Comparison of ENCODE assay signal across 9 mouse cellular contexts in the genomic region with DNA sequence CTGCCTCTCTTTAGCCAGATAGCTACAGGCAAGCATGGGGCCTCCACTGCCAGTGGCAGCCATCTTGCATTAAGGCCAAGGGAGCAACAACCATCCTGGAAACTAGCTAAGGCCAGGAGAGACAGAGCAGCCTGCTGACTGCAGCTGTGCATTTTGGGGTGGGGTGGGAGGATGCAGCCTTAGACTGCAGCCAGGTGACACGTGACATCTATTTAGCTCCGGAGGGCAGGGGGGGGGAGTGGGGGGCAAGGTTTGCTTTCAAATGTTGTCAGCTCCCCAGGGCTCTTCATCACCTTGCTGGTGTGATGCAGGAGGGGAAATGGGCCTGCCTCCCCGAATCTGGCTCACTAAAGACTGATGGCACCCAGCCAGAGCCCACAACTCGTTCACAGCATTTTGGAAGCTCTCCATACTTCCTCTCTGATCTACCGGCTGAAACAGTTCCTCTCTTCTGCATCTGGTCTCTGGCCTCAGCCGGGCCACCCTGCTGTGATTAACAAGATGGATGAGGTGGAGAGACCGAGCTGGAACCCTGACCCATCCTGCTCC. TPM values are rescaled to one million over a fixed set of nuclear protein-coding genes. Genes with fewer than 3 reads are reported as not detected.
DNase-seq lines count a peak whose midpoint lies in the region; ATAC-seq and TF ChIP-seq lines count a peak whose summit lies in the region.
"Had no signal": no experiment of that assay in that cellular context is flagged by ENCODE, and none has a peak within 500 bp of the region (broad histone marks: within the 10 kb centered on the region; RNA-seq: fewer than 3 reads in every experiment).

No protein-coding gene starts in this region.

- 0 out of 2 replicates have a peak overlapping the region, but pooled peaks have one; percentile 1 for H3K9ac ChIP-seq in heart, embryonic 11.5 days (ENCODE audit: low read depth, low read length)
- H3K9ac ChIP-seq: liver, embryonic 15.5 days had no signal

- DNase-seq in ovary, postnatal 36 days (ENCODE audit: low spot score): peak; percentile 38
- no peak for DNase-seq in ovary, postnatal 14 days (ENCODE audit: low spot score)
- DNase-seq in adrenal gland, postnatal 36 days: peak; percentile 56 to 72
- DNase-seq in kidney, adult 2 months: peak; percentile 84
- peak; percentile 63 for DNase-seq in thymus, postnatal 4 days
- no peak for DNase-seq in adipocyte (ENCODE audit: low spot score)

- ATAC-seq in heart, embryonic 11.5 days (replicated peaks; ENCODE audit: insufficient number of reproducible peaks, low FRiP score, low TSS enrichment): 0 out of 2 replicates have a peak, but pooled peaks have one; percentile 42

- no peaks in the 10 kb centered on the region for H3K9me3 ChIP-seq in heart, embryonic 11.5 days (replicated peaks; ENCODE audit: control insufficient read depth, low read length)
- H3K9me3 ChIP-seq in megakaryocyte, embryonic 14.5 days: no peaks in the 10 kb centered on the region
- H3K9me3 ChIP-seq: liver, embryonic 15.5 days had no signal

- TF ChIP-seq CTCF in kidney, adult 2 months (conservative IDR thresholded peaks at IDR 0.05; ENCODE audit: insufficient read depth, insufficient read length, low read depth, low read length): no peak

- H3K4me3 ChIP-seq in heart, embryonic 11.5 days (ENCODE audit: low read depth, low read length): no peak overlapping the region
- no peak overlapping the region for H3K4me3 ChIP-seq in kidney, adult 2 months (ENCODE audit: insufficient read depth, low read depth, low read length)
- H3K4me3 ChIP-seq in megakaryocyte, embryonic 14.5 days (replicated peaks): peak overlapping the region; percentile 18
- H3K4me3 ChIP-seq: liver, embryonic 15.5 days had no signal

- H3K36me3 ChIP-seq in heart, embryonic 11.5 days (ENCODE audit: control insufficient read depth, insufficient read depth, low read length): no peaks in the 10 kb centered on the region
- H3K36me3 ChIP-seq in kidney, adult 2 months (ENCODE audit: control insufficient read depth, insufficient read depth, low read length): no peaks in the 10 kb centered on the region
- no peaks in the 10 kb centered on the region for H3K36me3 ChIP-seq in megakaryocyte, embryonic 14.5 days (replicated peaks; ENCODE audit: low read length)
- H3K36me3 ChIP-seq: liver, embryonic 15.5 days had no signal

- H3K4me1 ChIP-seq in heart, embryonic 11.5 days (ENCODE audit: control insufficient read depth, insufficient read depth, low read length): peaks cover 16% of the 10 kb centered on the region
- H3K4me1 ChIP-seq in kidney, adult 2 months (ENCODE audit: control insufficient read depth, insufficient read depth, low read length): peaks cover 23% of the 10 kb centered on the region
- peaks cover 66% of the 10 kb centered on the region for H3K4me1 ChIP-seq in megakaryocyte, embryonic 14.5 days

- H3K27ac ChIP-seq in heart, embryonic 11.5 days (ENCODE audit: low read depth, low read length): peak overlapping the region; percentile 16; the same call in 1 of the 2 replicates
- H3K27ac ChIP-seq in kidney, adult 2 months (ENCODE audit: insufficient read depth, low read depth, low read length): peak overlapping the region; percentile 87
- H3K27ac ChIP-seq: liver, embryonic 15.5 days had no signal

- WGBS in heart, embryonic 11.5 days (ENCODE audit: insufficient replicate concordance): 17% methylated on average over 7 of the region's 7 CpGs
- WGBS in kidney, adult 2 months: 6% methylated on average over 7 of the region's 7 CpGs

- no peak for TF ChIP-seq POLR2A in kidney, adult 2 months (IDR thresholded peaks at IDR 0.05; ENCODE audit: low read depth, low read length)

- no peak overlapping the region for H3K4me2 ChIP-seq in heart, embryonic 11.5 days
- H3K4me2 ChIP-seq: liver, embryonic 15.5 days had no signal

- H3K27me3 ChIP-seq in heart, embryonic 11.5 days (ENCODE audit: control insufficient read depth, insufficient read depth, low read length): peaks cover 6% of the 10 kb centered on the region; the same call in 1 of the 2 replicates
- H3K27me3 ChIP-seq in kidney, adult 2 months (replicated peaks; ENCODE audit: control insufficient read depth, insufficient read depth, low read length): no peaks in the 10 kb centered on the region
- peaks cover 35% of the 10 kb centered on the region for H3K27me3 ChIP-seq in megakaryocyte, embryonic 14.5 days (replicated peaks)
- H3K27me3 ChIP-seq: liver, embryonic 15.5 days had no signal

RNA-seq across cellular contexts. Expression of gene Lrrc32, which starts 34.8 kb away (rescaled TPM):
- 10 to 100 TPM; 17.3 to 21.1 TPM for total RNA-seq in adrenal gland, postnatal 36 days (2021)
- polyA plus RNA-seq in heart, embryonic 11.5 days (2014; fragmentation: Nextera tagmentation; extraction: Ambion mirVana): 3.9 and 6.4 TPM in 2 replicates
- 22.1 and 24.7 TPM in 2 replicates for polyA plus RNA-seq in kidney, adult 2 months (2012; rRNA removed)
- 28.6 and 53.0 TPM in 2 replicates for polyA plus RNA-seq in megakaryocyte, embryonic 14.5 days (2012; ENCODE audit: insufficient read depth, low replicate concordance)

Comparison
In these comparisons a context has a peak if more than half of its experiments do, and no peak if none do; other contexts are left out.
1. DNase-seq: peak in ovary, postnatal 36 days (single experiment), adrenal gland, postnatal 36 days (2 of 2), kidney, adult 2 months (single experiment) and thymus, postnatal 4 days (single experiment); none in ovary, postnatal 14 days (single experiment) and adipocyte (single experiment).